Mouse (Mus musculus): ENCODE results near the gene Obp2a.
A peak's percentile ranks its signal among the peaks of the same experiment; 100 is the strongest.
"Not testable (repeated sequence)": the region's sequence is repeated elsewhere in the genome, so short reads cannot be mapped to it uniquely, and the experiment has no call there.

The Obp2a gene

DNA sequence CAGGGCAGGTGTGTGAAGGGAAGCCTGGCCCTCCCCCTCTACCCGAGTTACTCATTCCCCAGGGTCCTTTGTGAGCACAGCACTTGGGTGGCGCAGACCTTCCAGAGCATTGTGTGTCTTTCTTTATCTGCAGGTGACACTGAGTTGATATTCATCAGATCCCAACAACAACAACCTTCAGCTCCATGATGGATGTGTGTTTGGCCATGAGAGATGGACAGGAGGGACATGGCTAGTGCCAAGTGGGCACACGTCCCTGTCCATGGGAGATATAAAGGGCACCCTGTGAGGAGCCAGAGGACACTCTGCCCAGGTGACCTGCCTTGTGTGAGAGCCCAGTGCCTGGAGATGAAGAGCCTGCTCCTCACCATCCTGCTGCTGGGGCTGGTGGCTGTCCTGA is at the start of gene Obp2a:
TSS of gene Obp2a (plus strand) at position 301 of the 400 bp plus-strand sequence.
- DNase-seq = not testable (repeated sequence)

DNA sequence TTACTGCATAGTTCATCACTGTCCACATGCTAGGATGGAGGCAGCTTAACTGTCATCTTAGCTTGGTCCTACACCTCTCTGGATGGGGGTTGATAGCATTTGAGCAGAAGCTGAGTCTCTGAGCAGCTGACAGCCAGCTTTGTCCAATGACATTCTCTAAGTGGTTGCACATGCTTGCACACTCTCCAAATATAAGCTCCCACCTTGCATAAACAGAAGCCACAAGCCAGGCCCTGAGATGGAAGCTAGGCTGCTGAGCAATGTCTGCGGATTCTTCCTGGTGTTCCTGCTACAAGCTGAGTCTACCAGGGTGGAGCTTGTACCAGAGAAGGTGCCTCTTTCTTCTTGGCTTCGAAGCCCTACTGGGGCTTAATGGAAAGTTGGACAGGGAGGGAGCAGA is 46.9 kb upstream of the Obp2a start, which contains the start of gene Lcn8:
TSS of gene Lcn8 (plus strand) at position 219 of the 400 bp plus-strand sequence.
- DNase-seq = no peak

DNA sequence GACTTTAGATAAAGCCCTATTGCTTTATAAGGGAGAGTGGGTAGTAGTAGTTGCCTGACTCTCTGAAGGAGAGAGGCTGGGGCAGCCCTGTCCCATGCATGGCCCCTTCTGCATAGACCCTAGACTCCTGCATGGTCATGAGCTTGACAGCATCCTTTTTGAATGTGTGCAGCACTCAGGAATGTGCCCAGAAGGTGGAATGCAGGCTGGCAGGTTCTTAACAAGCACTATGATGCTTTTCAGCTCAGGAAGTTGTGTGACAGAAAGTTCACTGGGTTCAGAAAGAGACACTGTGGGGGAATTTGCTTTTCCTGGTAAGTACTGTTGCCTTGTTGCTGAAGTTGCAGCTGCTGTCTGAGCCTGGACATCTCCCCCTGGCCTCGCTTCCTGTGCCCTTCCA is 45.3 kb upstream of the Obp2a start:
- DNase-seq = no peak

DNA sequence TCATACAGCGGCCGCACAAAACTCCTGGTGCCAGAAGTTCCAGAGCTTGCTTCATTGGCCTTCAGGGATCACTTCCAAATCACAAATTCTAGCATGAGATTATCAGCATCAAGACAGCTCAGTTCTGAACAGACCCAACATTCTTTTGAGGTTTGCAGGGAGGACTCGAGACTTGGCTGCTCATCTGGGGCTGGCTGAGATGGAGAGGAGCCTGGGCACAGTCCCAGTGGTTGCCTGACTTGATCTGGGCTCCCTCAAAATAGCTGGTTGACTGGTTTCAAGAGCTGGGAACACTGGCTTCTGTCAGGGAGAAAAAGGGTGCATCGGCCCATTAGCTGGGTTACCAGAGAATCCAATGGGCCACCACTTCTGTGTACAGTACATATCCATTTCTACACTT is 43.2 kb upstream of the Obp2a start:
- peak; percentile 19 to 45 for DNase-seq

DNA sequence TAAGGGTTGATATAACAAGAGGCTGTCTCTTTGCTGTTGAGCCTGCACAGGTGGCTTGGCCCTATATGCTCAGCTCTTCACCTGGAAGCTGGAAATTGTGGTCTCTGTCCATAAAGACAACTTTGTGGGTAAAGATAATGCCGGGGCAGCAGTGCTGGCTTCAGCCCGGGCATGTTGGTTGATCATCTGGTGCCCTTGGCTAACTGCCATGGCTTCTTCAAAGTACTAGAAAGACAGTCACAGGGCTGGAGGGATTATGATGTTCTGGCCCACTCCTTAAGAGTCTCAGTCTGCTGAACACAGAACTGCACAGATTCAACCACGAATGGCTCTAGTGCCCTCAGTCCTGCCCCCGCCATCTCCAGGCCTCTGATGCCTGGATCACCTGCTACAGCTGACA is 42.6 kb upstream of the Obp2a start:
- DNase-seq = peak; percentile 47 to 70

DNA sequence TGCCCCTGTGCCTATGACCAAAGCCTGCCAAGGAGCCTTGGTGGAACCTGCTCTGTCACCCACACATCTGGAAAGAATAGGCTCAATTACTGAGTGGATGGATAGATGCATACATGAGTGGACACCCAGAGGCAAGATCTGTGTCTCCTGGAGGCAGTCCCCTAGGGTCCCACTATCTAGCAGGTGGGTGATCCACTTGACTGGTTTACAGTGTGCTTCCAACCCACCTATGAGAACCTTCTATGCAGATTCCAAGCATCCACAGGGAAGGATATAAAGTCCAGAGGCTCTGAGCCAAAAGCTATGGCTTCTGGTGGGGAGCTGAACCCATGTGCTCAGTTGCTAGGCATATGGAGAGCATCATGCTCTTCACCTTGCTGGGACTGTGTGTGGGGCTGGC is 42.2 kb upstream of the Obp2a start, which contains the start of gene Lcn5:
TSS of gene Lcn5 (plus strand) at position 301 of the 400 bp plus-strand sequence.
- DNase-seq = no peak

DNA sequence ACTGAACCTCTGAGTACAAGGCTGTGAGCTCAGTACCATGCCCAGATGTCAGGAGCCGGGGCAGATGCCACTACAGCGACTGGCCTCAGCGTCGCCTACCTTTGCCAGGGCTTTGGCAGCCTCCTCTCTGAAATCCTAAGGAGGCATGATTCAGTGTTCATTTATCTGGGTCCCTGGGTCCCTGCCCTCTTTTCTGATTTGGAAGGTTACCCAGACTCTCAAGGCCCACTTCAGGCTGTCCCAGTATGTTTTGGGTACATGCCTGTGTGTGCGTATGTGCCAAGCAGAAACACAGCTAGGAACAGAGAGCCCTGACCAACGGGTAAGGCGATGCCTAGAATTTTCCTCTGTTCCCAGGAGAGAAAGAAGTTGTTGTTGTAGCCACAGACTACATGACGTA is 39.6 kb upstream of the Obp2a start:
- no peak for DNase-seq

DNA sequence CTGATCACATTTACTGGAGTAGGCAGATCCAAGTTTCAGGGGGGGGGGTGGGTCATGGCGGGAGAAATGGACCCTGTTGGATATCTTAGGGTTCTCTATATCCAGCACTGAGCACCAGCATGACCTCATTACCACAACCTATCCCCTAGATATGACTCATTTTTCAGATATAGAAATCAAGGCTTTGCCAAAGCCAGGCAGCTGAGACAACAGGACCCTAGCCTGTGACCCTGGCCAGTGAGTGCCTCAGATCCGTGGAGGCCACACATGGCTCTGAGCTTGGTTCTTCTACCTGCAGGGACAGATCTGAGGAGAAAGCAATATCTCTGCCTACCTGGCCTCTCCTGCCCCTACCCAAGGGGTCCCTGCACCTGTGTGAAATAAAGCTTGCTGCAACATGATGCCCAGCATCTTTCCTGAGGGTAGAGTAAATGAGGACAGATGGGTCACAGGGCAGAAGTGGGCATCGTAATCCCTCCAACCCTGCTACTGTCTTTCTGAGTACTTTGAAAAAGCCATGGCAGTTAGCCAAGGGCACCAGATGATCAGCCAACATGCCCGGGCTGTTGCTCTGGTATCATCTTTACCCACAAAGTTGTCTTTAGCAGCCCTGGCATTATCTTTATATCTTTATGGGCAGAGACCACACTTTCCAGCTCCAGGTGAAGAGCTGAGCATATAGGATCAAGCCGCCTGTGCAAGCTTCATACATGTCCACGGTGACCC is 38.4 kb upstream of the Obp2a start:
- DNase-seq = peak; percentile 11 to 29

DNA sequence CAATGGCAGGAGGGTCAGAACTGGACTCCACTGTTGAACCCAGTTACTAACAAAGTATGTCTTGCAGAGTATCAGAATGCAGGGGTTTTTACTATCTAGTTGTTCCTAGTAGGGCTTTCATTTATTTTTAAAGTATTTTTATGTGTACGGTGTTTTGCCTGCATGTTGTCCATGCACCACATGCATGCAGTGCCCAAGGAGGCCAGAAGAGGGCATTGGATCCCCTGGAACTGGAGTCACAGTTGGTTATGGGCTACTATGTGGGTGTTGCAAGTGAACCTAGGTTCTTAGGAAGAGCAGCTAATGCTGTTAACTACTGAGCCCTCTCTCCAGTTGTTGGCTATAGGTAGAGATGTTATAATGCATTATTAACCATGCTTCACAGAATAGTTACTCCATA is 36.3 kb upstream of the Obp2a start:
- DNase-seq = peak; percentile 49 to 75

DNA sequence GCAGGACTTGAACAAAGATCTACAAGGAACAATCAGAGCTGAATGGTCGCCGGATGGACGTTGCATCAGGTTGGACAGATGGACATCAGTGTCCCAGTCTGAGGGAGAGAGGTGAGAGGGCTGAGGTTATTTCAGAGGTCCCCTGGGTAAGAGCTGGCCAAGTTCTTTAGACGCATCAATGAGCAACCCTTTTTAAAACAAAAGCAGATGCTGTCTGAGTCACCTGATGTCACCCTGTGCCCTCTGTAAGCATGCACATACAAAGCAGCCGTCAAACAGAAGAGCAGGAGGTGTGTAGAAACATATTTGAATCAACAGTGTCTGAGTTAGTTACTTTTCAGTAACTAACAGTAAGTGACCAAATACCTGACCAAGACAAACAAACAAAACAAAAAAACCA is 35.7 kb upstream of the Obp2a start:
- no peak for DNase-seq

DNA sequence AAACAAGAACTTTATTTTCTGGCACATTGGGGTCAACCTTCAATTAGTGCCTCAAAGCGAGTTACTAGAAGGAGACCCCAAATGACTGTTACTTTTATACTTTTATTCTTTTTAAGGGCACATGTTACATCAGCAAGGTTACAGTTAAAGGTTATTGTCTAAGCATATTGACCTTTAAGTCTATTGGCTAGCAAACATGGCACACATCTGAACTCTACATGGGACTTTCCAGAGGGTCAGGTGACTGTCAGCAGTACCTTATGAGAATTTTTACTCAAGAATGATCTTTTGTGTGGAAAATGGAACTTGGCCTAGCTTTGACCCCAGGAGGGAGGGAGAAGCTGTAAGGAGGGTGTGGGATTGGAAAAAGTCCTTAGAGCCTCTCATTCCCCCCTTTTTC is 33.3 kb upstream of the Obp2a start:
- no peak for DNase-seq

DNA sequence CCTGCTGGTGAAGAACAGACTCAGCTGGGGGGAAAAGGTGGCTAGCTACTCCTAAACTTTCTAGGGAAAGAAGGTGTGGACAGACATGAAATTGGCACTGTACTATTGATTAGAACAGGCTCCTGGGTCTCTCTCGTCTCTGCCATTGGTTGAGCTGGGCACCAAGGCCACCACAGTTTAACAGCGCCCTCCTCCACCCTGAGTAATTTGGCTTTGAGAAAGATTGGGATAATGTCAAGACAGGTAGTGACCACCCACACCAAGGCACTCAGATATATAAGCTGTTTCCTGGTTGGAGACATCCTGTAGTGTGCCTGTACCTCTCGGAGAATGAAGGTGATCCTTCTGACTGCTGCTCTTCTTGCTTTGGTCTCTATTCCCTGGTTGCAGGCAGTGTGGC is 23.4 kb upstream of the Obp2a start, which contains the start of gene Lcn6:
TSS of gene Lcn6 (plus strand) at position 301 of the 400 bp plus-strand sequence.
- DNase-seq = no peak

DNA sequence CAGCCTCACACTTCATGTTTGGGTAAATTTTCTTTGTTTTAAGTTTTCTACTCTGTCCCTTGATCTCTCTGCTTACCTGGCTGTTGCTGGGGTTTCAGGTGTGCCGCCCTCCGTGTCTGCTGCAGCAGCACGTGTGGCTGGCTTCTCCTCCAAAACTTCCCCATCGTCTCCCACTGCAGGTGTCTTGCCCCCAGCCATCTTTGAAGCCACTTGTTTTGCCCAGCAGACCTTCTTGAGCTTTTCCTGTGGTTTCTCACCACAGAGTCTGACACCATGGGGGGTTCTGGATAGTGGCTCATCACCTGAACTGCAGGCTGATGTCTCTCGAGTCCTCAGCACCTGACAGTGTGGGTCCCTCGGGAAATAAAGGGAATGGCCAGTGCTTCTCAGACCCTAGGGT is 20.3 kb upstream of the Obp2a start:
- no peak for DNase-seq

DNA sequence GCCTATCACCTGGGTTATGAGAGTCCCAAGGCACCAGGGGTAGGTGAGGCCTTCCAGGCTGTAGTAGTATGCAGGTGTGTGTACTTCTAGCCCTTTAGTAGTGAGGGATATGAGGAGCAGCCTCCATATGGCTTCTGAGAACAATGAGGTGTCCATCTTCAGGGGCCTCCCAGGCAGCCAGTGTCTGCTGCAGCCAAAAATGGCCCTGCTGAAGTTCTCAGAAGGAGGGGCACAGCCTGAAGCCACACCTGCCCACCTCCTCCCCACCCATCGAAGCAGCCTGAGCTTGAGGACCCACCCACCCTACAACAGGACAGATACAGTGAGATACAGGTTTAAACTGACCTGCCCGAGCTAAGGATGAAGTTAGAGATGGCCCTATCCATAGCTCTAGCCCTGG is 17.4 kb upstream of the Obp2a start, which contains the start of gene Lcn10:
TSS of gene Lcn10 (plus strand) at position 301 of the 400 bp plus-strand sequence.
- no peak for DNase-seq

DNA sequence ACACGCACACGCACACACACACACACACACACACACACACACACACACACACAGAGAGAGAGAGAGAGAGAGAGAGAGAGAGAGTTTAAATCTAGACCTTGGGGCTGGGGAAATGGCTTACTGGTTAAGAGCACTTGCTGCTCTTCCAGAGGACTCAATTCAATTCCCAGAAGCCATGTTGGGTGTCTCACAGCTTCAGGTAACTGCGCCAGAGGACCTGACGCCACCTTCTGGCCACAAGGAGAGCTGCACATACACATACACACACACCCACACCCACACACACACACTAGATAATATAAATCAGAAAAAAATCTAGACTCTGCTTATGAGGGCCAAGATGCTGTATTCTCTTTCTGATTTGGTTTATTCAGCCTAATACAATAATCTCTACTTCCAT is 12.9 kb upstream of the Obp2a start:
- DNase-seq = no peak

DNA sequence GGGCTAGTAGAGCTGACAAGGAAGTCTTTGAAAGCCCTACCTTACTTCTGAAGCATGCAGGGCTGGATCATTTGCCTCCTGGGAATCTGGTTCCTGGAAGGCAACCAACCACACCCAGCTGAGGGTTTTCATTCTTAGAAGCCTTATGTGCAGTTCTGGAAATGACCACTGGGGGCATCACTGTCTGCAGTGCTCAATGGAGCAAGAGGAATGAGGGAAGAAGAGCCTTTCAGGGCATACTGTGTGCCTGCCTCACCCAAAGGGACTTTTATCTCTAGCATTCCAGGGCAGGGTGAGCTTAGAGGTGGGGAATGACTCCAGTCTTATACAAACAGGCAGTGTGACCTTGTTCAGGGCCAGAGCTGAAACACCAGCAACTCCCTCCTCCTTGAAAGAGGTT is 5.2 kb upstream of the Obp2a start:
- DNase-seq = peak; percentile 65 to 84

DNA sequence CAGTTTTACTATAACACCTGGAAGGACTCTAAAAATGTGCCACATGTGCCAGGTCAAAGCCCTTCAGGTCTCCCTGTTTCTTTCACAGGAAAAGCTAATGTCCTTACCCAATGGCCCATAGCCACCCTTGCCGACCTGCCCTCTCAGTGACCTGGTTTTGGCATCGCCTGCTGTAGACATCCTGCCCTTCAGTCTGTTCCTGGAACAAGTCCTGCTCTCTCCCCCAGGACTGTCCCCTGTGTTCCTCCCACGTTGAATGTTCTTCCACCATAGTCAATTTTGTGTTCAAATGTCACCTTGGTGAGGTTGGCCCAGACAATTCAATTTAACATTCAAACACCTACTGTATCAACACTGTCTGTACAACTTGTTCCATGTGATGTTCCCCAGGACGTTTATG is 2.9 kb upstream of the Obp2a start:
- no peak for DNase-seq

DNA sequence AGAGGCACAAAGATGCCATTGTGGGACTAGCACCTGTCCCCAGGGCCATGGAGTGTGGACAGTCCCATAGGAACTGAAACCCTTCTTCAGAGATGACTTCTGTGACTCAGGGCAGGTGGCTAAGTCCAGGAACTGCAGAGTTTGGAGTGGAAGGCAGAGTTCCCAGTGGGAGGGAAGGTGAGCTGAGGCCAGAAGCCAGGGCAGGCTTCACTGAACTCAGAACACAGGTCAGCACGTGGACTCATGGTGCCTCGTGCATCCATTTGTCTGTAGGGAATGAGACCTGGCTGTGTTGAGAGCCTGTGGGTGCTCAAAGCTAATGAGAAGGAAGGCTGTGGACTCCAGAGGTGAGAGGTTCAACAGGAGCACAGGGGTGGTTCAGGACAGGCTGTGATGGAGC is 1.1 kb upstream of the Obp2a start:
- DNase-seq = no peak

DNA sequence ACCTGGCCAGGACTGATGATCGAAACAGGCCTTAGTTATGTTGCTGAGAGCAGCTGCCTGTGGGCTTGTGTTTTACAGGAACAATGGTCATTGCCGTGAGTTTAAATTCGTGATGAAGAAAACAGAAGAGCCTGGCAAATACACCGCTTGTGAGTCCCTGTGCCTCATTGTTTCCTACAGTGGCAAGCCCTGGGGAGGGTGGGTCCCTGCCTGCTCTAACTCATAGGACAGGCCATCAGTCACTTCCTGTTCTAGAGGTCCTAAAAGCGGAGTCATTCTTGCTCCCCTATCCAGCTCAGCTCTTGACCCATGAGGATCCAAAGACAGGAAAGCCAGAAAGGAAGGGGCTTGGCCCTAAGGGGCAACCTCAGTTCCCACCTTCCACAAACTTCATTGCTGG is 1.2 kb downstream of the Obp2a start:
- no peak for DNase-seq

DNA sequence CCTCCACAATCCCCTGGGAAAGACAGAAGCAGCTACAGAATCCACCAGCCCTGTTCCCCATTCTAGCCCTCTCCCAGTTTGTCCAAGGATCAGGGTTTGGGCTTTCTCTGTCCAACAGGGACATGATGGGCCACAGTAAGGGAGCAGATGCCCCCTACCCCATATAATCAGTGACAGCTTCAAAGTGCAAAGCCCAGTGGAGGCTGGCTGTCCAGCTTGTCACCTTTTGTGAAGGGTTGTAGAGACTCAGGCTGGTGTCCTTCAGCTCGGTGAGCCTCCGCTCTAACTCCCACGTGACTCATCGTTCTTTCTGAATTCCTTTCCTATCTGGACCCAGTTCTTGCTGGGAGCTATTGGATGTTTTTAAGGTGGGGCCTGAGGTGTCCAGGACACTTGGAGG is 3.9 kb downstream of the Obp2a start:
- no peak for DNase-seq

DNA sequence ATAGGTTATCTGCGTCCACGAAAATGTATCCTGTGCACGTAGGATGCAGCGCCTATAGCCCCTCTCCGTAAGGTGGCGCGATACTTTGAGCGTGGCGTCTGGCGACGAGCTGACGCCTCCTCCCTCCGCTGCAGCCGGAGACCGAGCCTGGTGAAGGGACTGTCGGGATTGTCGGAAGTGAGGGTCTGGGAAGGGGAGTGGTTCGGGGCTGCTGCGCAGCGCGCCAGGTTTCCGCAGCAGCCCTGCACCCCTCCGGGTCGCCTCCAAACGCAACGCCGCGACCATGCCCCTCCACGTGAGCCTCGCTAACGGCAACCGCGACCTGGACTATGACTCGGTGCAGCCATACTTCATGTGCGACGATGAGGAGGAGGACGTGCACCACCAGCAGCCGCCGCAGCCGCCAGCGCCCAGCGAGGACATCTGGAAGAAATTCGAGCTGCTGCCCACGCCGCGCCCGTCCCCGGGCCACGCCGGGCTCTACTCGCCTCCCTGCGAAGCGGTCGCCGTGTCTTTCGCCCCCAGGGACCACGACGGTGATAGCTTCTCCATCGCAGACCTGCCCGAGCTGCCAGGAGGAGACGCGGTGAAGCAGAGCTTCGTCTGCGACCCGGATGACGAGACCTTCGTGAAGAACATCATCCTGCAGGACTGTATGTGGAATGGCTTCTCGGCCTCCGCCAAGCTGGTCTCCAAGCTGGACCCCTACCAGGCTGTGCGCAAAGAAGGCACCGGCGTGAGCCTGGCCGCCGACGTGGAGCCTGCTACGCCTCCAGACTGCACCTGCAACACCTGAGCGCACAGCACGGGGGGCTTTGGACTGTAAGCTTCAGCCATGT is 7.0 kb downstream of the Obp2a start, which contains the start of gene Bmyc:
TSS of gene Bmyc (plus strand) at position 97 of the 839 bp plus-strand sequence.
- DNase-seq = peak; percentile 87 to 91

DNA sequence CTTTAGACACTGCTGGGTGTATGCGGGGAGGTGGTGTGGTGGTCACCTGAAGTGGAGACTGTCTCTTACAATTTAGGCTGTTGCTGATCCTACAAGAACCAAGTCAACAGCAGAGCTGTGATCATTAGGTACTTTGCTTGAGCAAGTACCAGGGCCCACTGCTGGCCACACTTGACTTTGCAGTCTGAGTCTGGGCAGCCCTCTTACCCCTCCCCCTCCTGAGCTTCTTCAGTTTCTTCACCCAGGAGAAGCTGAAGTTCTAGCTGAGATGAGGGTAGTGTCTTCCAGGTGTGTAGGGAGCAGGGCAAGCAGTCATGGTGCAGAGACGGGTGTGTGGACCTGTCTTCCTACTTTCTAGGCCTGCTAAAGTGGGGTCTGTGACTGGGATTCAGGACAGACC is 8.3 kb downstream of the Obp2a start:
- peak; percentile 29 to 67 for DNase-seq

DNA sequence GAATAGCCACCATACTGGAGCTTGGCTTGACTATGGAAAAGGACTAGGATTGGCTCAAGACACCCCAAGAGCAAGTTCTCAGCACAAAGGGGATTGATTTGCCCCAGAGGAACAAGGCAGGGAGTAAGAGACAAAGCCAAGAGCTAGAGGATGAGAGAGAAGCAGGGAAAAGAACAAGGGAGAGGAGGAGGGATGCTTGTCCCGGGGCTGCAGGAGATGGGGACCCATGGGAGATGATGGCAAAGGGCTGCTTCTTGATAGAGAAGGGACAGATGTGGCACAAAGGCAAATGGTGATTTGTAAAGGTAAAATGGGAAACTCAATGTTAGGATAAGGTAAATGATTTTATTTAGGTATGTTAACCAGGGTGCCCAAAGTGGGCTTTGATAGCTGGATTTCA is 9.2 kb downstream of the Obp2a start:
- not testable (repeated sequence) for DNase-seq

DNA sequence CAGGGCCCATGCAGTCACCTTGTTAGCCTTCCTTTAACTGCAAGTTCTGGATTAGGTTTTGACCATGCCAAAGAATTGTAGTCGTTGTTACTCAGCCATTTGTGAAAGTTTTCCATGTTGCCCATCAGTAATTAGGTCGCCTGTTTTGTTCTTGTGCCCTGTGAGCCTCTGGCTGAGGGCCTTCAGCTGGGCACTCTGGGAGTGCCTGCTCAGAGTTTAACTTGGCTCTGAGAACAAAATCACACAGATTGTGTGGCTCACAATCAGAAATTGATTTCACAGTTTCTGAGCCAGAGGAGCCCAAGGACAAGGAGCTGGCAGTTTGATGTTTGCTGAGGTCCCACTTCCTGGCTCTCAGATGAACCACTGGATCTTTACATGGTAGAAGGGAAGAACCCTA is 9.9 kb downstream of the Obp2a start:
- not testable (repeated sequence) for DNase-seq
